Mouse (Mus musculus) testis, adult 2 months (tissue): Measurements from ENCODE around the gene Ap3b1.

ENCODE experiments used
- CTCF ChIP-seq: fragments of 200-500 bp; IDR thresholded peaks from 2 replicates; pipeline ENCODE4 v1.5.1; 2012; ENCODE audit warnings: low read depth, mild to moderate bottlenecking, inconsistent platforms, low read length, moderate library complexity; ENCODE audit not compliant: control insufficient read depth, insufficient read depth, insufficient replicate concordance
- POLR2A ChIP-seq: fragments of 200-500 bp; IDR thresholded peaks from 2 replicates; pipeline ENCODE4 v1.6.1; 2012; ENCODE audit warnings: low read depth, mild to moderate bottlenecking, inconsistent platforms, low read length, moderate library complexity; ENCODE audit not compliant: control insufficient read depth

- TF ChIP-seq POLR2A (no peak), CTCF (no peak)
Measured at GRCm38 (mm10) chr13:94491159-94491558, 132.4 kb downstream of the Ap3b1 start.
